Mouse (Mus musculus) liver, embryonic 14.5 days (tissue): Measurements from ENCODE around the gene Ndufs2. TPM values are rescaled to one million over a fixed set of nuclear protein-coding genes. Genes with fewer than 3 reads are reported as not detected.

Experiments used
- ATAC-seq: fragments of 200-750 bp; cut with Nextera tagmentation; 2 replicates; pipeline ENCODE4 v1.8.0; 2017; ENCODE audit warnings: moderate number of reproducible peaks, mild to moderate bottlenecking, moderate library complexity; ENCODE audit not compliant: insufficient read depth
- DNase-seq, 3 experiments: peaks; one replicate each; pipeline ENCODE4 v3.0.0-alpha.2; 2012 to 2013; ENCODE audit warnings: low read depth in 3 of 3, low spot score in 3 of 3
- H3K27ac ChIP-seq: fragments of 300-500 bp; sonication (generic); 2 replicates; pipeline ENCODE4 v1.5.1; 2014; ENCODE audit warnings: moderate library complexity, mild to moderate bottlenecking, control low read depth, inconsistent platforms
- H3K27me3 ChIP-seq: fragments of 300-500 bp; sonication (generic); 2 replicates; pipeline ENCODE4 v1.6.1; 2014; ENCODE audit warnings: mild to moderate bottlenecking, low read length, moderate library complexity; ENCODE audit not compliant: control insufficient read depth, insufficient read depth
- H3K36me3 ChIP-seq: fragments of 300-500 bp; sonication (generic); replicated peaks from 2 replicates; pipeline ENCODE4 v1.6.1; 2014; ENCODE audit warnings: low read depth; ENCODE audit not compliant: control insufficient read depth, insufficient read depth
- H3K4me1 ChIP-seq, 2 experiments: fragments of 200-500 bp in 1 of 2; fragments of 300-500 bp in 1 of 2; sonication (generic) in 1 of 2; replicated peaks; 2 replicates each; pipeline ENCODE4 v1.6.1; 2012 to 2014; ENCODE audit warnings: antibody characterized with exemption in 1 of 2, inconsistent platforms in 1 of 2, low read length in 1 of 2; ENCODE audit not compliant: control insufficient read depth in 2 of 2, insufficient read depth in 2 of 2
- H3K4me2 ChIP-seq: fragments of 300-500 bp; sonication (generic); 2 replicates; pipeline ENCODE4 v1.6.1; 2014; ENCODE audit warnings: low read depth, mild to moderate bottlenecking, control low read depth, moderate library complexity
- H3K4me3 ChIP-seq, 2 experiments: fragments of 200-500 bp in 1 of 2; fragments of 300-500 bp in 1 of 2; sonication (generic) in 1 of 2; 2 replicates each; pipeline ENCODE4 v1.5.1; 2012 to 2014; ENCODE audit warnings: low read depth in 2 of 2, low read length in 2 of 2, mild to moderate bottlenecking in 2 of 2, control low read depth in 1 of 2, inconsistent platforms in 1 of 2, moderate library complexity in 1 of 2; ENCODE audit not compliant: insufficient read depth in 1 of 2
- H3K9ac ChIP-seq: fragments of 300-500 bp; sonication (generic); replicated peaks from 2 replicates; pipeline ENCODE4 v1.6.1; 2014; ENCODE audit warnings: mild to moderate bottlenecking, control low read depth, moderate library complexity
- H3K9me3 ChIP-seq: fragments of 300-500 bp; sonication (generic); 2 replicates; pipeline ENCODE4 v1.6.1; 2016; ENCODE audit warnings: low read length, mixed read lengths; ENCODE audit not compliant: control insufficient read depth
- CTCF ChIP-seq: IDR thresholded peaks from 2 replicates; pipeline ENCODE4 v1.5.1; 2016; ENCODE audit warnings: antibody characterized with exemption, low read depth, control low read depth
- EP300 ChIP-seq: IDR thresholded peaks from 2 replicates; pipeline ENCODE4 v1.6.1; 2016; ENCODE audit warnings: antibody characterized with exemption, low read depth
- whole genome bisulfite sequencing: fragments of 180-500 bp; shearing (Covaris S2); extraction: QIAGEN DNeasy Blood & Tissue Kit; methylation state at CpG from one replicate; pipeline ENCODE4 v1.1.7; 2014; ENCODE audit not compliant: insufficient replicate concordance; 5-methylcytosine and 5-hydroxymethylcytosine counted together
- polyA plus RNA-seq, 2 experiments: library from polyadenylated mRNA; depleted of rRNA in 1 of 2; stranded (reverse) in 1 of 2; unstranded in 1 of 2; fragments of >200 nt; fragmentation: Nextera tagmentation in 1 of 2; extraction: Ambion mirVana in 1 of 2; gene quantifications; 2 replicates each; pipeline versions ENCODE4 v1.2.1 to v1.2.3; 2012 to 2014

Ndufs2 gene
- polyA plus RNA-seq, 2 experiments: 72.4 to 136 TPM

- DNase-seq (peak; percentile 78 to 89 (median 80)), ATAC-seq (peak; percentile 46)
- H3K4me3 ChIP-seq: peak overlapping the region; percentile 66 to 93
- H3K4me1 ChIP-seq: peaks cover 8 to 13% of the 10 kb centered on the region in 2 experiments; a peak in 3 of 4 replicates
- peaks cover 54% of the 10 kb centered on the region for H3K36me3 ChIP-seq
- H3K9ac ChIP-seq: peak overlapping the region; percentile 100
- H3K27ac ChIP-seq: peak overlapping the region; percentile 96
- WGBS: under 1% methylated on average over 10 of the region's 10 CpGs
- H3K4me2 ChIP-seq: peak overlapping the region; percentile 78
- TF ChIP-seq EP300: no peak
- peak; percentile 88 for TF ChIP-seq CTCF
- no peaks in the 10 kb centered on the region for H3K27me3 ChIP-seq
- no peaks in the 10 kb centered on the region for H3K9me3 ChIP-seq
Observed at GRCm38 (mm10) chr1:171281528-171281923, 30.3 kb upstream of the Ndufs2 start.

GRCm38 (mm10) chr1:171280916-171281527 is 29.8 kb upstream of the Ndufs2 start, which contains the start of gene Ppox:
Ppox (minus strand) TSS chr1:171281186.
- Histone ChIP-seq H3K4me1 (peaks cover 8 to 13% of the 10 kb centered on the region in 2 experiments; a peak in 3 of 4 replicates), H3K4me2 (peak within 1 kb of the TSS; percentile 95), H3K9ac (peak within 1 kb of the TSS; percentile 100), H3K4me3 (peak within 1 kb of the TSS; percentile 66 to 93), H3K9me3 (no peaks in the 10 kb centered on the region), H3K27ac (peak within 1 kb of the TSS; percentile 96), H3K27me3 (no peaks in the 10 kb centered on the region), H3K36me3 (peaks cover 59% of the 10 kb centered on the region)
- TF ChIP-seq EP300 (peak; percentile 98), CTCF (peak; percentile 19; the same call in 1 of the 2 replicates)
- 1% methylated on average over 26 of the region's 26 CpGs for WGBS
- DNase-seq: peak; percentile 99 to 100 (median 100)
- ATAC-seq: peak; percentile 93

- Histone ChIP-seq H3K4me3 (peak overlapping the region; percentile 66 to 93), H3K27ac (peak overlapping the region; percentile 96), H3K9me3 (no peaks in the 10 kb centered on the region), H3K4me2 (peak overlapping the region; percentile 95), H3K36me3 (peaks cover 65% of the 10 kb centered on the region), H3K27me3 (no peaks in the 10 kb centered on the region), H3K4me1 (peaks cover 8 to 13% of the 10 kb centered on the region in 2 experiments; a peak in 3 of 4 replicates), H3K9ac (peak overlapping the region; percentile 100)
- TF ChIP-seq CTCF: no peak
- WGBS: 1% methylated on average over 25 of the region's 25 CpGs
- DNase-seq (no peak), ATAC-seq (peak; percentile 56)
Observed at GRCm38 (mm10) chr1:171280250-171280915, 29.2 kb upstream of the Ndufs2 start.

GRCm38 (mm10) chr1:171279721-171280120 is 28.5 kb upstream of the Ndufs2 start:
- peaks cover 8 to 13% of the 10 kb centered on the region in 2 experiments; a peak in 3 of 4 replicates for H3K4me1 ChIP-seq
- ATAC-seq (no peak), DNase-seq (no peak)
- no peaks in the 10 kb centered on the region for H3K27me3 ChIP-seq
- peaks cover 68% of the 10 kb centered on the region for H3K36me3 ChIP-seq
- peak overlapping the region; percentile 66 to 93 for H3K4me3 ChIP-seq
- no peaks in the 10 kb centered on the region for H3K9me3 ChIP-seq
- peak overlapping the region; percentile 100 for H3K9ac ChIP-seq
- peak overlapping the region; percentile 96 for H3K27ac ChIP-seq
- 42% methylated on average over 5 of the region's 5 CpGs for WGBS
- TF ChIP-seq EP300: no peak
- H3K4me2 ChIP-seq: peak overlapping the region; percentile 95
